Mouse (Mus musculus): ENCODE data around the gene Sgpp1. TPM values are rescaled to one million over a fixed set of nuclear protein-coding genes. Genes with fewer than 3 reads are reported as not detected.
"Not testable (repeated sequence)": the region's sequence is repeated elsewhere in the genome, so short reads cannot be mapped to it uniquely, and the experiment has no call there.

Sgpp1 gene
- total RNA-seq, 1 experiment = 4.8 TPM

DNA sequence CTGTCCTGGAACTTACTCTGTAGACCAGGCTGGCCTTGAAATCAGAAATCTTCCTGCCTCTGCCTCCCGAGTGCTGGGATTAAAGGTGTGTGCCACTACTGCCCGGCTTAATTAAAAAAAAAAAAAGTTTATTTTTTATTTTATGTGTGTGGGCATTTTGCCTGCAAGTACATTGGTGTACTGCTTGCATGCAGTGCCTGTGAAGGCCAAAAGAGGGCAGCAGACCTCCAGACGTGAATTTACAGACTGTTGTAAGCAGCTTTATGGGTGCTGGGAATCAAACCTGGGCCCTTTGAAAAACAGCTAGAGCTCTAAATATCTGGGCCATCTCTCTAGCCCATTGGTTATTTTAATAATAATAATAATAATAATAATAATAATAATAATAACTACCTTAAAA is 36.8 kb downstream of the Sgpp1 start:
- H3K9ac ChIP-seq (ENCODE audit: insufficient read depth, low read depth, low read length, poor library complexity, severe bottlenecking) = no peak overlapping the region
- TF ChIP-seq MAFK (IDR thresholded peaks at IDR 0.05; ENCODE audit: insufficient read depth, low read depth, low read length) = no peak
- TF ChIP-seq HCFC1 (IDR thresholded peaks at IDR 0.05; ENCODE audit: borderline replicate concordance, insufficient read depth, low read length) = no peak
- TF ChIP-seq ZC3H11A (IDR thresholded peaks at IDR 0.05; ENCODE audit: borderline replicate concordance, low read depth, low read length) = no peak
- no peak for TF ChIP-seq CHD2 (IDR thresholded peaks at IDR 0.05; ENCODE audit: low read depth, low read length)
- no peak for TF ChIP-seq ZNF384 (IDR thresholded peaks at IDR 0.05; ENCODE audit: low read depth, low read length)
- no peak overlapping the region for H3K4me3 ChIP-seq (ENCODE audit: insufficient read depth in 1 of 2, low read depth in 1 of 2, low read length in 2 of 2, poor library complexity in 1 of 2, severe bottlenecking in 1 of 2)
- no peak overlapping the region for H3K27ac ChIP-seq (ENCODE audit: insufficient read depth, low read depth, low read length, poor library complexity, severe bottlenecking)
- H3K9me3 ChIP-seq (ENCODE audit: control insufficient read depth, insufficient read depth, low read depth, low read length) = no peaks in the 10 kb centered on the region
- DNase-seq (ENCODE audit: low read depth, low spot score) = peak; percentile 13
- H3K36me3 ChIP-seq (ENCODE audit: control insufficient read depth, insufficient read depth, low read length, poor library complexity, severe bottlenecking) = no peaks in the 10 kb centered on the region
- H3K4me1 ChIP-seq (ENCODE audit: control insufficient read depth in 2 of 2, insufficient read depth in 2 of 2, low read length in 2 of 2, poor library complexity in 1 of 2) = peaks cover 0 to 4% of the 10 kb centered on the region in 2 experiments; a peak in 2 of 4 replicates
- in situ Hi-C loops (cut with MboI; ENCODE audit: low sequenced_read_pairs in 2 of 2, unreplicated experiment in 2 of 2) = no loop called here

DNA sequence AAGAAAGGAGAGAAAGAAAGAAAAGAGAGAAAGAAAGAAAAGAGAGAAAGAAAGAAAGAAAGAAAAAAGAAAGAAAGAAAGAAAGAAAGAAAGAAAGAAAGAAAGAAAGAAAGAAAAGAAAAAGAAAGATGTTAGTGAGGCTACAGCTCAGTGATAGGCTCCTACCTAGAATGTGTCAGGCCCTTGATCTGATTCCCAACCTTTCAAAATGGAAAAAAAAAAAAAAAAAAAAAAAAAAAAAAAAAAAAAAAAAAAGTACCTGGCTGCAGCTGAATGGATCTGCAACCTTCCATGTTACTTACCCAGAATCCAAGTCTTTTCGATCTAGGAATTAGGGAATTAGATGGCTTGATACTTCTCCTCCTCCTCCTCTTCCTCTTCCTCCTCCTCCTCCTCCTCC is 39.7 kb downstream of the Sgpp1 start:
- H3K4me3 ChIP-seq (ENCODE audit: insufficient read depth in 1 of 2, low read depth in 1 of 2, low read length in 2 of 2, poor library complexity in 1 of 2, severe bottlenecking in 1 of 2) = not testable (repeated sequence)

DNA sequence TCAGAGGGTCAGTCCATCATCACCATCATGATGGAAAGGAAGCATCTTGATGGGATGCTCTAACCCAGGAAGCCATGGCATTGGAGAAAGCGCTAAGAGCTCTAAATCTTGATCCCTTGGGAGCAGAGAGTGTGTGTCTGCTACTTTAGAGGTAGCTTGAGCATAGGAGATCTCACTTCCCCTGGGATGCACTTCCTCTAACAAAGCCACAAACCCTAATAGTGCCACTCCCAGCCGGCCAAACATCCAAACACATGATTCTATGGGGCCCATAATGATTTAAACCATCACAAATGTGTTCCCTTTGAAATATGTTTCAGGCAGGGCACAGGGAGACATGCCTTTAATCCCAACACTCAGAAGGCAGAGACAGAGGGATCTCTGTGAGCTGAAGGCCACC is 46.5 kb downstream of the Sgpp1 start:
- no peak for TF ChIP-seq HCFC1 (IDR thresholded peaks at IDR 0.05; ENCODE audit: borderline replicate concordance, insufficient read depth, low read length)
- TF ChIP-seq CHD2 (IDR thresholded peaks at IDR 0.05; ENCODE audit: low read depth, low read length) = no peak
- TF ChIP-seq ZC3H11A (IDR thresholded peaks at IDR 0.05; ENCODE audit: borderline replicate concordance, low read depth, low read length) = no peak
- no peak for TF ChIP-seq MAFK (IDR thresholded peaks at IDR 0.05; ENCODE audit: insufficient read depth, low read depth, low read length)
- no peak for TF ChIP-seq ZNF384 (IDR thresholded peaks at IDR 0.05; ENCODE audit: low read depth, low read length)

More for the DNA sequence above, 39.7 kb downstream of the Sgpp1 start:
- peak; percentile 63 for TF ChIP-seq ZNF384 (IDR thresholded peaks at IDR 0.05; ENCODE audit: low read depth, low read length)
- H3K9me3 ChIP-seq (ENCODE audit: control insufficient read depth, insufficient read depth, low read depth, low read length); H3K27ac ChIP-seq (ENCODE audit: insufficient read depth, low read depth, low read length, poor library complexity, severe bottlenecking); H3K4me1 ChIP-seq (ENCODE audit: control insufficient read depth in 2 of 2, insufficient read depth in 2 of 2, low read length in 2 of 2, poor library complexity in 1 of 2); DNase-seq (ENCODE audit: low read depth, low spot score); H3K9ac ChIP-seq (ENCODE audit: insufficient read depth, low read depth, low read length, poor library complexity, severe bottlenecking); H3K36me3 ChIP-seq (ENCODE audit: control insufficient read depth, insufficient read depth, low read length, poor library complexity, severe bottlenecking); in situ Hi-C loops (cut with MboI; ENCODE audit: low sequenced_read_pairs in 2 of 2, unreplicated experiment in 2 of 2): not testable (repeated sequence)

DNA sequence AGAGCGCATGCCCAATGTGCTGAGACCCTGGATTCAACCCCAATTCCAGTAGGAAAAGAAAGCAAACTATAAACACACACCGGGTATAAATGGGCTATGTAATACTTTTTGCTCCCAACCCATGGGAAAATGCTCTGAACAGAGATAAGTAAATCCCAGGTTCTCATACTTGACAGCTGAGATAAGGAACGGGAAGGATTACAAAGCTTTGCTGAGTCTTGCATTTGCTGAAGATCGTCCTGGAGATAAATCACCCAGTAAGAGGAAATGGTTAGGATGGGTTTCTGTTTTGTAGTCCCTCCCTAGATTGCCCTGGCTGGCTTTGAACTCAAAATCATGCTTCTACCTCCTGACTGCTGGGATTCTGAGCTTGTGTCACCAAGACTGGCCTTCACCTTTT is 48.2 kb downstream of the Sgpp1 start:
- no peak overlapping the region for H3K27ac ChIP-seq (ENCODE audit: insufficient read depth, low read depth, low read length, poor library complexity, severe bottlenecking)
- DNase-seq (ENCODE audit: low read depth, low spot score) = no peak
- no peaks in the 10 kb centered on the region for H3K36me3 ChIP-seq (ENCODE audit: control insufficient read depth, insufficient read depth, low read length, poor library complexity, severe bottlenecking)
- no peak overlapping the region for H3K4me3 ChIP-seq (ENCODE audit: insufficient read depth in 1 of 2, low read depth in 1 of 2, low read length in 2 of 2, poor library complexity in 1 of 2, severe bottlenecking in 1 of 2)
- H3K9ac ChIP-seq (ENCODE audit: insufficient read depth, low read depth, low read length, poor library complexity, severe bottlenecking) = no peak overlapping the region
- in situ Hi-C loops (cut with MboI; ENCODE audit: low sequenced_read_pairs in 2 of 2, unreplicated experiment in 2 of 2) = no loop called here
- no peaks in the 10 kb centered on the region for H3K4me1 ChIP-seq (ENCODE audit: control insufficient read depth in 2 of 2, insufficient read depth in 2 of 2, low read length in 2 of 2, poor library complexity in 1 of 2)
- TF ChIP-seq HCFC1 (IDR thresholded peaks at IDR 0.05; ENCODE audit: borderline replicate concordance, insufficient read depth, low read length) (no peak), MAFK (IDR thresholded peaks at IDR 0.05; ENCODE audit: insufficient read depth, low read depth, low read length) (no peak)
- no peaks in the 10 kb centered on the region for H3K9me3 ChIP-seq (ENCODE audit: control insufficient read depth, insufficient read depth, low read depth, low read length)

More for the DNA sequence above, 46.5 kb downstream of the Sgpp1 start:
- Histone ChIP-seq H3K4me1 (ENCODE audit: control insufficient read depth in 2 of 2, insufficient read depth in 2 of 2, low read length in 2 of 2, poor library complexity in 1 of 2) (no peaks in the 10 kb centered on the region), H3K4me3 (ENCODE audit: insufficient read depth in 1 of 2, low read depth in 1 of 2, low read length in 2 of 2, poor library complexity in 1 of 2, severe bottlenecking in 1 of 2) (no peak overlapping the region), H3K9me3 (ENCODE audit: control insufficient read depth, insufficient read depth, low read depth, low read length) (no peaks in the 10 kb centered on the region), H3K27ac (ENCODE audit: insufficient read depth, low read depth, low read length, poor library complexity, severe bottlenecking) (no peak overlapping the region), H3K9ac (ENCODE audit: insufficient read depth, low read depth, low read length, poor library complexity, severe bottlenecking) (no peak overlapping the region), H3K36me3 (ENCODE audit: control insufficient read depth, insufficient read depth, low read length, poor library complexity, severe bottlenecking) (no peaks in the 10 kb centered on the region)
- DNase-seq (ENCODE audit: low read depth, low spot score) = no peak
- in situ Hi-C loops (cut with MboI; ENCODE audit: low sequenced_read_pairs in 2 of 2, unreplicated experiment in 2 of 2) = no loop called here

DNA sequence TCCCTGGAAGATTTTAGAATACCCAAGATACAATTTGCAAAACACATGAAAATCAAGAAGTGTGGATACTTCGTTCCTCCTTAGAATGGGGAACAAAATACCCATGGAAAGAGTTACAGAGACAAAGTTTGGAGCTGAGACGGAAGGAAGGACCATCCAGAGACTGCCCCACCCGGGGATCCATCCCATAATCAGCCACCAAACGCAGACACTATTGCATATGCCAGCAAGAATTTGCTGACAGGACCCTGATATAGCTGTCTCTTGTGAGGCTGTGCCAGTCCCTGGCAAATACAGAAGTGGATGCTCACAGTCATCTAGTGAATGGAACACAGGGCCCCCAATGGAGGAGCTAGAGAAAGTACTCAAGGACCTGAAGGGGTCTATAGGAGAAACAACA is 51.5 kb downstream of the Sgpp1 start:
- H3K27ac ChIP-seq (ENCODE audit: insufficient read depth, low read depth, low read length, poor library complexity, severe bottlenecking); H3K36me3 ChIP-seq (ENCODE audit: control insufficient read depth, insufficient read depth, low read length, poor library complexity, severe bottlenecking); H3K9ac ChIP-seq (ENCODE audit: insufficient read depth, low read depth, low read length, poor library complexity, severe bottlenecking); in situ Hi-C loops (cut with MboI; ENCODE audit: low sequenced_read_pairs in 2 of 2, unreplicated experiment in 2 of 2); DNase-seq (ENCODE audit: low read depth, low spot score); H3K9me3 ChIP-seq (ENCODE audit: control insufficient read depth, insufficient read depth, low read depth, low read length); H3K4me3 ChIP-seq (ENCODE audit: insufficient read depth in 1 of 2, low read depth in 1 of 2, low read length in 2 of 2, poor library complexity in 1 of 2, severe bottlenecking in 1 of 2); H3K4me1 ChIP-seq (ENCODE audit: control insufficient read depth in 2 of 2, insufficient read depth in 2 of 2, low read length in 2 of 2, poor library complexity in 1 of 2): not testable (repeated sequence)

Data from ES-E14 (cell line).